Comparison of ENCODE assay signal across 10 mouse cellular contexts in genomic region chr9:35166798-35167635, GRCm38 (mm10). TPM values are rescaled to one million over a fixed set of nuclear protein-coding genes. Genes with fewer than 3 reads are reported as not detected.
DNase-seq lines count a peak whose midpoint lies in the region; ATAC-seq lines count a peak whose summit lies in the region.
"Had no signal": no experiment of that assay in that cellular context is flagged by ENCODE, and none has a peak within 500 bp of the region (broad histone marks: within the 10 kb centered on the region; RNA-seq: fewer than 3 reads in every experiment).

No protein-coding gene starts in this region.

- 3% methylated on average over 9 of the region's 9 CpGs for WGBS in forebrain, embryonic 14.5 days
- WGBS in kidney, embryonic 15.5 days = 60% methylated on average over 9 of the region's 9 CpGs
- WGBS in midbrain, embryonic 15.5 days = 17% methylated on average over 9 of the region's 9 CpGs

- H3K9ac ChIP-seq in forebrain, embryonic 14.5 days (ENCODE audit: low read length) = no peak overlapping the region
- H3K9ac ChIP-seq in kidney, embryonic 15.5 days = no peak overlapping the region
- H3K9ac ChIP-seq in midbrain, embryonic 15.5 days = no peak overlapping the region
- H3K9ac ChIP-seq: limb, embryonic 13.5 days had no signal

- H3K4me3 ChIP-seq in forebrain, embryonic 14.5 days (ENCODE audit: low read depth, low read length) = no peak overlapping the region
- H3K4me3 ChIP-seq in kidney, embryonic 15.5 days (replicated peaks) = no peak overlapping the region
- no peak overlapping the region for H3K4me3 ChIP-seq in midbrain, embryonic 15.5 days
- H3K4me3 ChIP-seq: limb, embryonic 13.5 days had no signal

- no peaks in the 10 kb centered on the region for H3K9me3 ChIP-seq in forebrain, embryonic 14.5 days (replicated peaks; ENCODE audit: control insufficient read depth, low read length)
- no peaks in the 10 kb centered on the region for H3K9me3 ChIP-seq in kidney, embryonic 15.5 days (replicated peaks)
- no peaks in the 10 kb centered on the region for H3K9me3 ChIP-seq in midbrain, embryonic 15.5 days
- H3K9me3 ChIP-seq: limb, embryonic 13.5 days had no signal

- no peaks in the 10 kb centered on the region for H3K27me3 ChIP-seq in forebrain, embryonic 14.5 days (replicated peaks; ENCODE audit: control insufficient read depth, insufficient read depth, low read length)
- H3K27me3 ChIP-seq in kidney, embryonic 15.5 days = no peaks in the 10 kb centered on the region
- no peaks in the 10 kb centered on the region for H3K27me3 ChIP-seq in midbrain, embryonic 15.5 days (replicated peaks)
- H3K27me3 ChIP-seq: limb, embryonic 13.5 days had no signal

- 0 out of 2 replicates have a peak overlapping the region, but pooled peaks have one; percentile 13 for H3K4me2 ChIP-seq in forebrain, embryonic 14.5 days (ENCODE audit: low read length)
- no peak overlapping the region for H3K4me2 ChIP-seq in kidney, embryonic 15.5 days
- H3K4me2 ChIP-seq in midbrain, embryonic 15.5 days = no peak overlapping the region
- H3K4me2 ChIP-seq: limb, embryonic 13.5 days had no signal

- DNase-seq in frontal cortex, adult 2 months (ENCODE audit: extremely low spot score in 1 of 2, low spot score in 1 of 2) = no peak
- peak; percentile 69 for DNase-seq in forebrain, embryonic 14.5 days (ENCODE audit: low spot score)
- DNase-seq in heart, postnatal 25 days (ENCODE audit: low spot score) = no peak
- DNase-seq in T-cell, adult 2 months (ENCODE audit: low spot score) = no peak
- no peak for DNase-seq in thymus, postnatal 4 days
- DNase-seq: cerebellum, adult 11 months had no signal

- ATAC-seq in frontal cortex, adult (ENCODE audit: low TSS enrichment) = peak; percentile 17; the same call in 1 of the 2 replicates
- ATAC-seq in forebrain, embryonic 14.5 days = peak; percentile 67
- peak; percentile 61; the same call in 1 of the 2 replicates for ATAC-seq in kidney, embryonic 15.5 days (replicated peaks; ENCODE audit: low FRiP score)
- ATAC-seq in midbrain, embryonic 15.5 days (replicated peaks) = peak; percentile 57

- H3K36me3 ChIP-seq in forebrain, embryonic 14.5 days (ENCODE audit: control insufficient read depth, insufficient read depth, low read length) = peaks cover 17% of the 10 kb centered on the region
- peaks cover 18% of the 10 kb centered on the region for H3K36me3 ChIP-seq in kidney, embryonic 15.5 days
- H3K36me3 ChIP-seq in midbrain, embryonic 15.5 days (replicated peaks) = no peaks in the 10 kb centered on the region; the same call in 1 of the 2 replicates

- peaks cover 4% of the 10 kb centered on the region; the same call in 1 of the 2 replicates for H3K4me1 ChIP-seq in forebrain, embryonic 14.5 days (ENCODE audit: control insufficient read depth, insufficient read depth, low read length)
- peaks cover 14% of the 10 kb centered on the region for H3K4me1 ChIP-seq in kidney, embryonic 15.5 days
- H3K4me1 ChIP-seq in midbrain, embryonic 15.5 days = no peaks in the 10 kb centered on the region
- H3K4me1 ChIP-seq: limb, embryonic 13.5 days had no signal

- intact Hi-C loops in heart, postnatal 25 days (cut with DNase I) = loop anchor here (1.0 to 10.0 kb wide), 4 partner anchors 137 to 412 kb away; no protein-coding TSS in a partner anchor

- peak overlapping the region; percentile 49 for H3K27ac ChIP-seq in forebrain, embryonic 14.5 days (ENCODE audit: low read depth, low read length)
- H3K27ac ChIP-seq in kidney, embryonic 15.5 days = peak overlapping the region; percentile 73
- H3K27ac ChIP-seq in midbrain, embryonic 15.5 days = 0 out of 2 replicates have a peak overlapping the region, but pooled peaks have one; percentile 50
- H3K27ac ChIP-seq: limb, embryonic 13.5 days had no signal

RNA-seq across cellular contexts. Expression of gene Dcps, which starts 8.8 kb away (rescaled TPM):
- polyA plus RNA-seq in frontal cortex, adult 2 months (2012; rRNA removed) = 23.6 and 23.9 TPM in 2 replicates
- 93.2 and 94.8 TPM in 2 replicates for polyA plus RNA-seq in forebrain, embryonic 14.5 days (2014; fragmentation: Nextera tagmentation; extraction: Ambion mirVana)
- polyA plus RNA-seq in kidney, embryonic 15.5 days (2015; fragmentation: Nextera tagmentation; extraction: Ambion mirVana) = 94.4 and 95.4 TPM in 2 replicates
- 80.3 and 81.2 TPM in 2 replicates for polyA plus RNA-seq in midbrain, embryonic 15.5 days (2015; fragmentation: Nextera tagmentation; extraction: Ambion mirVana)
- total RNA-seq in heart, postnatal 25 days (2021) = 10 to 100 TPM; 15.6 to 15.8 TPM

RNA-seq across cellular contexts. Expression of gene Srpr, which starts 33.0 kb away (rescaled TPM):
- polyA plus RNA-seq in frontal cortex, adult 2 months (2012; rRNA removed) = 43.9 and 48.8 TPM in 2 replicates
- polyA plus RNA-seq in forebrain, embryonic 14.5 days (2014; fragmentation: Nextera tagmentation; extraction: Ambion mirVana) = 55.1 and 59.0 TPM in 2 replicates
- polyA plus RNA-seq in kidney, embryonic 15.5 days (2015; fragmentation: Nextera tagmentation; extraction: Ambion mirVana) = 117 and 123 TPM in 2 replicates
- 65.3 and 65.8 TPM in 2 replicates for polyA plus RNA-seq in midbrain, embryonic 15.5 days (2015; fragmentation: Nextera tagmentation; extraction: Ambion mirVana)
- total RNA-seq in heart, postnatal 25 days (2021) = 100 to 1,000 TPM in 1 of 2 experiments, 10 to 100 TPM in 1; 87.9 to 100 TPM

RNA-seq across cellular contexts. Expression of gene Tirap, which starts 33.1 kb away (rescaled TPM):
- polyA plus RNA-seq in frontal cortex, adult 2 months (2012; rRNA removed) = 1.8 and 1.9 TPM in 2 replicates
- polyA plus RNA-seq in forebrain, embryonic 14.5 days (2014; fragmentation: Nextera tagmentation; extraction: Ambion mirVana) = 3.5 and 3.7 TPM in 2 replicates
- polyA plus RNA-seq in kidney, embryonic 15.5 days (2015; fragmentation: Nextera tagmentation; extraction: Ambion mirVana) = 11.9 and 12.1 TPM in 2 replicates
- polyA plus RNA-seq in midbrain, embryonic 15.5 days (2015; fragmentation: Nextera tagmentation; extraction: Ambion mirVana) = 4.4 and 5.3 TPM in 2 replicates
- 1 to 10 TPM; 6.1 to 6.5 TPM for total RNA-seq in heart, postnatal 25 days (2021)

RNA-seq across cellular contexts. Expression of gene Foxred1, which starts 43.8 kb away (rescaled TPM):
- polyA plus RNA-seq in frontal cortex, adult 2 months (2012; rRNA removed) = 52.8 and 59.7 TPM in 2 replicates
- polyA plus RNA-seq in forebrain, embryonic 14.5 days (2014; fragmentation: Nextera tagmentation; extraction: Ambion mirVana) = 24.9 and 27.8 TPM in 2 replicates
- polyA plus RNA-seq in kidney, embryonic 15.5 days (2015; fragmentation: Nextera tagmentation; extraction: Ambion mirVana) = 47.3 and 50.7 TPM in 2 replicates
- polyA plus RNA-seq in midbrain, embryonic 15.5 days (2015; fragmentation: Nextera tagmentation; extraction: Ambion mirVana) = 49.6 and 51.8 TPM in 2 replicates
- total RNA-seq in heart, postnatal 25 days (2021) = 10 to 100 TPM; 94.3 to 94.4 TPM

RNA-seq across cellular contexts. Expression of gene St3gal4, which starts 47.9 kb away (rescaled TPM):
- 10.2 and 14.8 TPM in 2 replicates for polyA plus RNA-seq in frontal cortex, adult 2 months (2012; rRNA removed)
- polyA plus RNA-seq in forebrain, embryonic 14.5 days (2014; fragmentation: Nextera tagmentation; extraction: Ambion mirVana) = 10.1 and 12.3 TPM in 2 replicates
- 17.4 and 17.8 TPM in 2 replicates for polyA plus RNA-seq in kidney, embryonic 15.5 days (2015; fragmentation: Nextera tagmentation; extraction: Ambion mirVana)
- 13.0 and 14.3 TPM in 2 replicates for polyA plus RNA-seq in midbrain, embryonic 15.5 days (2015; fragmentation: Nextera tagmentation; extraction: Ambion mirVana)
- total RNA-seq in heart, postnatal 25 days (2021) = 10 to 100 TPM; 33.2 to 34.1 TPM

Comparison
In these comparisons a context has a peak if more than half of its experiments do, and no peak if none do; other contexts are left out.
1. ATAC-seq: peak in every context shown above with its lines; median percentile 67 in forebrain, embryonic 14.5 days; 61 in kidney, embryonic 15.5 days; 57 in midbrain, embryonic 15.5 days; 17 in frontal cortex, adult.